In the genomic region with DNA sequence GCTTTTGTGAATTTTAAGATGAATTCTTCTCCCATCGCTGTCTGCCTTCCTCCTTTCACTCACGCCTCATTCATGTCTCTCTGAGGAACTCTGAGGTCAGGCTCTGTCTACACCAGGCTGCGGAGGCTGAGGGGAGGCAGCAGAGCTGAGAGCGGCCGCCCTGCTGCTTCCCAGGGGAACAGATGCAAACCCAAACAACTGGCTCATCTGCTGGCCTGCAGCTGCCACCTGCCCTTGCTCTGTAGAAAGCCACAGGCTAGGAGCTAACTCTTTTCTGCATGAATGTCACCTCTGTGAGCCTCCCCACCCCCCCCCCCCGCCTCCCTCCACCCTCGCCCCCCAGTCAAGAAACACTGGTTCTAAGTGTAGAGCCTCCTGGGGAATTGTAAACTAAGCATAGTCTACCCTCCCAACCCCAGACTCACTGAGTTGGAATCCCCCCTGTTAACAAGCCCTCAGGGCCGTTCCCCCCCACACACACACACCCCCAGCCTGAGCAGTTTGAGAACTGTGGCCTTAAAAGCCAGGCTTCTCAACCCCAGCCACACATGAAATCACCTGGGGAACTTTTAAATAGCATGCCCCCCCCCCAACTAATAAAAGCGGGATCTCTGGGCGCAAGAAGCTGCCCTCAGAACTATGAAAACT, we compare ENCODE assay signal across 13 mouse cellular contexts. TPM values are rescaled to one million over a fixed set of nuclear protein-coding genes. Genes with fewer than 3 reads are reported as not detected.
DNase-seq lines count a peak whose midpoint lies in the region; ATAC-seq lines count a peak whose summit lies in the region.
"Had no signal": no experiment of that assay in that cellular context is flagged by ENCODE, and none has a peak within 500 bp of the region (broad histone marks: within the 10 kb centered on the region; RNA-seq: fewer than 3 reads in every experiment).

No protein-coding gene starts in this region.

- peaks cover 22% of the 10 kb centered on the region for H3K4me1 ChIP-seq in heart, embryonic 16.5 days (ENCODE audit: control insufficient read depth, insufficient read depth, low read length)
- 0 out of 2 replicates have a peak, but pooled peaks cover 4% of the 10 kb centered on the region for H3K4me1 ChIP-seq in heart, embryonic 11.5 days (ENCODE audit: control insufficient read depth, insufficient read depth, low read length)
- peaks cover 14% of the 10 kb centered on the region for H3K4me1 ChIP-seq in neural tube, embryonic 12.5 days

- no peak for DNase-seq in neural tube, embryonic 10.5 days (ENCODE audit: extremely low spot score, low spot score)
- peak; percentile 35 for DNase-seq in skeletal muscle tissue, adult 2 months (ENCODE audit: low read depth, low spot score)
- DNase-seq in cerebellum, adult 11-12 months = no peak
- no peak for DNase-seq in heart, postnatal 4 days
- DNase-seq: cerebellum, postnatal 36 days; heart, adult 11 months; kidney, adult 11 months; liver, embryonic 13.5 days had no signal

- WGBS in heart, embryonic 16.5 days = 50% methylated on average over 10 of the region's 10 CpGs
- WGBS in heart, embryonic 11.5 days (ENCODE audit: insufficient replicate concordance) = 42% methylated on average over 9 of the region's 10 CpGs
- WGBS in neural tube, embryonic 12.5 days = 33% methylated on average over 10 of the region's 10 CpGs

- no peak overlapping the region for H3K4me3 ChIP-seq in heart, embryonic 16.5 days (ENCODE audit: low read length)
- H3K4me3 ChIP-seq in heart, embryonic 11.5 days (ENCODE audit: low read depth, low read length) = no peak overlapping the region
- no peak overlapping the region for H3K4me3 ChIP-seq in neural tube, embryonic 12.5 days
- H3K4me3 ChIP-seq: liver, embryonic 13.5 days had no signal

- no peak overlapping the region for H3K4me2 ChIP-seq in heart, embryonic 16.5 days (ENCODE audit: low read depth, low read length)
- no peak overlapping the region for H3K4me2 ChIP-seq in heart, embryonic 11.5 days
- no peak overlapping the region for H3K4me2 ChIP-seq in neural tube, embryonic 12.5 days (replicated peaks)
- H3K4me2 ChIP-seq: liver, embryonic 13.5 days had no signal

- ATAC-seq in heart, embryonic 16.5 days (replicated peaks; ENCODE audit: extremely low read depth, insufficient read depth, low FRiP score) = no peak
- ATAC-seq in heart, embryonic 11.5 days (replicated peaks; ENCODE audit: insufficient number of reproducible peaks, low FRiP score, low TSS enrichment) = no peak
- no peak for ATAC-seq in neural tube, embryonic 12.5 days (ENCODE audit: low FRiP score, low read depth)
- ATAC-seq in megakaryocyte progenitor cell, adult 5-6 weeks (replicated peaks; ENCODE audit: poor library complexity) = no peak
- ATAC-seq: forebrain, embryonic 14.5 days had no signal

- no peak overlapping the region for H3K9ac ChIP-seq in heart, embryonic 16.5 days (ENCODE audit: low read length)
- no peak overlapping the region for H3K9ac ChIP-seq in heart, embryonic 11.5 days (ENCODE audit: low read depth, low read length)
- H3K9ac ChIP-seq in neural tube, embryonic 12.5 days = peak overlapping the region; percentile 21; the same call in 1 of the 2 replicates
- H3K9ac ChIP-seq: liver, embryonic 13.5 days had no signal

- no peaks in the 10 kb centered on the region for H3K27me3 ChIP-seq in heart, embryonic 16.5 days (ENCODE audit: control insufficient read depth, insufficient read depth, low read length)
- no peaks in the 10 kb centered on the region for H3K27me3 ChIP-seq in heart, embryonic 11.5 days (ENCODE audit: control insufficient read depth, insufficient read depth, low read length)
- no peaks in the 10 kb centered on the region for H3K27me3 ChIP-seq in neural tube, embryonic 12.5 days (replicated peaks)
- H3K27me3 ChIP-seq: liver, embryonic 13.5 days had no signal

- H3K27ac ChIP-seq in heart, embryonic 16.5 days (ENCODE audit: low read length) = peak overlapping the region; percentile 45
- H3K27ac ChIP-seq in heart, embryonic 11.5 days (ENCODE audit: low read depth, low read length) = no peak overlapping the region
- no peak overlapping the region for H3K27ac ChIP-seq in neural tube, embryonic 12.5 days
- H3K27ac ChIP-seq: liver, embryonic 13.5 days had no signal

- H3K9me3 ChIP-seq in heart, embryonic 16.5 days (replicated peaks; ENCODE audit: control insufficient read depth, low read length) = peaks cover 5% of the 10 kb centered on the region; the same call in 1 of the 2 replicates
- H3K9me3 ChIP-seq in heart, embryonic 11.5 days (replicated peaks; ENCODE audit: control insufficient read depth, low read length) = no peaks in the 10 kb centered on the region
- no peaks in the 10 kb centered on the region for H3K9me3 ChIP-seq in neural tube, embryonic 12.5 days
- H3K9me3 ChIP-seq: liver, embryonic 13.5 days had no signal

- no peaks in the 10 kb centered on the region for H3K36me3 ChIP-seq in heart, embryonic 16.5 days (ENCODE audit: control insufficient read depth, insufficient read depth)
- no peaks in the 10 kb centered on the region for H3K36me3 ChIP-seq in heart, embryonic 11.5 days (ENCODE audit: control insufficient read depth, insufficient read depth, low read length)
- H3K36me3 ChIP-seq in neural tube, embryonic 12.5 days = no peaks in the 10 kb centered on the region
- H3K36me3 ChIP-seq: liver, embryonic 13.5 days had no signal

RNA-seq across cellular contexts. Expression of a gene that starts 28.3 kb away (rescaled TPM):
- 14.8 and 15.5 TPM in 2 replicates for polyA plus RNA-seq in heart, embryonic 16.5 days (2015; fragmentation: Nextera tagmentation; extraction: Ambion mirVana)
- polyA plus RNA-seq in heart, embryonic 11.5 days (2014; fragmentation: Nextera tagmentation; extraction: Ambion mirVana) = 15.2 and 16.2 TPM in 2 replicates
- 66.7 and 70.9 TPM in 2 replicates for polyA plus RNA-seq in neural tube, embryonic 12.5 days (2016; fragmentation: Nextera tagmentation; extraction: Ambion mirVana)
- total RNA-seq in heart, postnatal 4 days (2021) = 10 to 100 TPM; 14.1 to 14.8 TPM
- total RNA-seq in megakaryocyte progenitor cell, adult 5-6 weeks (2015) = 16.3 and 20.0 TPM in 2 replicates
- 14.7 and 17.5 TPM in 2 replicates for total RNA-seq in megakaryocyte progenitor cell, adult 5-6 weeks (2017)
